Mouse (Mus musculus) frontal cortex, postnatal 25 days (tissue): ENCODE results near the gene AC140267.1.

Experiments used
- DNase-seq, 2 experiments: peaks; one replicate each; pipeline ENCODE4 v3.0.0; 2022; ENCODE audit warnings: low spot score in 2 of 2

Gene AC140267.1

DNA sequence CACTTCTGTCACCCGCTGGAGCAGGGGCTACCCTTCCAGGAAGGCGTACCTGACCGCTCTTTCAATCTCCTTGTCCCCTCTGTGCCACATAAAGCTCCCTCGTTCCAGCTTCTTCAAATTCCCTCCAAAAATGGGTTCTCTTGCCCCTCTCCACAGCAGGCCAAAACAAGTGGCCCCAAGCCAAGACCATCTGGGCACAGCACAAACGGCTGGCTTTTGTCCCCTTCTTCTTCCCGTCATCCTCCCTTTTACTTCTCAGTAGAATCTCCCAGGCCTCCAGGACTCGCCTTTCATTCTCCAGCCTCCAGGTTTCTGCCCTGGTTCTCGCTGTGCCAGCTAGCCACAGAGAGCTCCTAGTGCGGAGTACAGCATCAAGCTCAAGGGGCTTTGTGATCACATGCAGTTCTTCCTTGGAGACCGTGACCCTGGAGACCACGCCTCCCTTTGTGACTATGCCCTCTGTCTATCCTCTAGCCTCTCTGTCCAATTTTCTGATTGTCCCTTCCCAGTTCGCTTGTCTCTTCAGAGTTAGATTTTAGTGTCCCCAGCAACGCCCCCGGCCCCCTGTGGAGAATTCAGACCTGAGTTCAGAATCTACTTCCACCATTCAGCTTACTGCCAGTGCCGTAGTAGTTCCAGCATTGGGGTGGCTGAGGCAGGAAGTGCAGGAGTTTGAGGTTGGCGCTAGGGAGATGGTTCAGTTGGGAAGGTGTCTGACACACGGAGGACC is 7.4 kb upstream of the AC140267.1 start:
- DNase-seq = no peak

DNA sequence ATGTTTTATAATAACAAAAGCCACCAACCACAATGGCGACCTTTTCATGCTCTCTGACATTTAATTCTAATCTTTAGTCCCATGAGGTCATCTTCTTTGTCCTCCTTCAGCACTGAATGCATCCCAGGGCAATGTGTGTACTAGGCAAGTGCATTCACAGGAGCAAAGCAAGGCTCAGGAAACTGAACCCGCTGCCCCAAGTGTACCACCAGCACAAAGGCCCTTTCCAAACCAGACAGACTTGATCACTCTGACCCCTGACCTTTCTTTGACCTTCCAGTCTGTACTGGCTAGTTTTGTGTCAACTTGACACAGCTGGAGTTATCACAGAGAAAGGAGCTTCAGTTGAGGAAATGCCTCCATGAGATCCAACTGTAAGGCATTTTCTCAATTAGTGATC is 3.3 kb upstream of the AC140267.1 start:
- no peak for DNase-seq

DNA sequence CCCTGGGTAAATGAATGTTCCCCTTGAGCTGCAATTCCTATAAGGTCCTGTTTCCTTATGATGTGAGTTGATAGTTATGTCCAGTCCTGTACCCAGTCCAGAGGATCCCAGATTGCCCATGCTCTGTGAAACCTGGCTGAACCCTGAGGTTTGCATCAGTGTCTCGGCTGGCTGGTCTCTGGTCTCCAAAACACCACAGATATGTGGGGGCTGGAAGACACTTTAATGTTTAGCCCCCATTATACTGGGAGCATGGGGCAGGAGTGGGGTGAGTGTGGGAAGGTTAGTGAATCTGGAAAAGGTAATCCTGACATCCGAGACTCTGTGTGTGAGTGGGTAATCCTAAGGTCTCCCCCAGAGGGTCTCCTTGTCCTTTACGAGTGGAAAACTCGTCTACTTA is 2.6 kb upstream of the AC140267.1 start:
- no peak for DNase-seq

DNA sequence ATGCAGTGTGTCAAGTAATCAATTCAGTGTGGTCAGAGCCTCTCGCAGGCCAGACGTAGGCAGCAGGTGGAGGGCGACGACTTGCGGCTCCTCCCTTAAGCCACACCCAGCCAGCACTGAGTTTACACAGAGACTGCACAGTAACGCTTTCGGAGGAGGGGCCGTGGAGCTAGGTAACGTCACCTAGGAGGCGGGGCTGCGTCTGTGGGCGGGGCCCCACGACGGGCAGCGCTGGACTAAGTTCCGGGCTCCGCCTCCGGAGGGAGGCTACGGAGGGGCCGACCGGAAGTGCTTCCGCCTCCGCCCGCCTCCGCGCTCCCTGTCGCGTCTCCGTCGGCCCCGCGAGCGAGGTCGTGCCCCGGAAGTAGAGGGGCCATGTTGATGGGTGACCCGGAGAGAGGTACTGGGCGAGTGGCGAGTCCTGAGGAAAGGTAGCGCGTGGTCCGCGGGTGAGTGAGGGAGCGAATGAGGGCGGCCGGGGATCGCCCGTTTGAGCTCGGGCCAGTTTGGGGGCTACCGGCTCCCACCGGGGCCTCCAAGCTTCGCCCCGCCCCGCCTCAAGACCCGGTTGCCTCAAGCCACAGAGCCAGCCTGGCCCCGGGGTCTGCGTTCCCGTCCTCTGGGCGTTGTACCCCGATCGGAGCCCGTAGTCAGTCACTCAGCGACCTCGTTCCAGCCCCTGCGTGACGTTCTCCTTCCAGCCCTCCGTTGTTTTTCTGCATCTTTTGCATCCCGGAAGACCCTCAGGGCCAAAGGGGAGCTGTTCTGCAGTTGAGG is 1.7 kb upstream of the AC140267.1 start, which contains the start of gene Mief1:
Gene Mief1 (plus strand): TSS at position 286 of the 777 bp plus-strand sequence.
- DNase-seq = peak; percentile 85 to 90

DNA sequence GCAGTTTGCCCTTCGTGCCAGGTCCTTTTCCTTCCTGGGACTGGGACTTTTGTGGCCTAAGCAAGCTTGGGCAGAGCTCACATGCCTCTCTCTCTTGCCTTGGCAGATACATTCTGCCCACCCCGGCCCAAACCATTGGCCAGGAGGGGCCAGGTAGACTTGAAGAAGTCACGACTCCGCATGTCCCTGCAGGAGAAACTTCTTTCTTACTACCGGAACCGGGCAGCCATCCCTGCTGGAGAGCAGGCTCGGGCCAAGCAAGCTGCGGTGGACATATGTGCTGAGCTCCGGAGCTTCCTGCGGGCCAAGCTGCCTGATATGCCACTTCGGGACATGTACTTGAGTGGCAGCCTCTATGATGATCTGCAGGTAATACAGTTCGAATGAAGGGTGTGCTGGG is 12.5 kb downstream of the AC140267.1 start:
- DNase-seq = no peak

DNA sequence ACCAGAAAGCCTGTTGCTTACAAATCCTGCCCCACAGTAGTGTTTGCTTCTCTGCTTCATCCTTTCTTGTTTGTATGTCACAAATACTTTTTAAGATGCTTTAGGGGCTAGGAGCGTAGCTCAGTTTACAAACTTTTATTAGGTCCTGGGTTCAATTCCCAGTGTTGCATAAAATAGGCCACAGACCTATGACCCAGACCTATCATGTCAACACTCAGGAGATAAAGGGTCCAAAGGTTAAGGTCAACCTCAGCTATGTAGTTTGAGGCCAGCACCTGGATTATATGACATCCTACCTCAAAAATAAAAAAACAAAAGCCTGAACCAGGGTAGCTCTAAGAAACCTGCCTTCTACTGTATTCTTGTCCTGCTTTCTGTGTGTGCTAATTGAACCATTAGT is 13.0 kb downstream of the AC140267.1 start:
- no peak for DNase-seq

DNA sequence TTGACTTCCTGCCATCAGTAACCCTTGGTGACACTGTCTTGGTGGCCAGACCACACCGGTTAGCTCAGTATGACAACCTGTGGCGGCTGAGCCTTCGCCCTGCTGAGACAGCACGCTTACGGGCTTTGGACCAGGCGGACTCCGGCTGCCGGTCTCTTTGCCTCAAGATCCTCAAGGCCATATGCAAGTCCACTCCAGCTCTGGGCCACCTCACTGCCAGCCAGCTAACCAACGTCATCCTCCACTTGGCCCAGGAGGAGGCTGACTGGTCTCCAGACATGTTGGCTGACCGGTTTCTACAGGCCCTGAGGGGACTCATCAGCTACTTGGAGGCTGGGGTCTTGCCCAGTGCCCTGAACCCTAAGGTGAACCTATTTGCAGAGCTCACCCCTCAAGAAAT is 14.0 kb downstream of the AC140267.1 start:
- no peak for DNase-seq

DNA sequence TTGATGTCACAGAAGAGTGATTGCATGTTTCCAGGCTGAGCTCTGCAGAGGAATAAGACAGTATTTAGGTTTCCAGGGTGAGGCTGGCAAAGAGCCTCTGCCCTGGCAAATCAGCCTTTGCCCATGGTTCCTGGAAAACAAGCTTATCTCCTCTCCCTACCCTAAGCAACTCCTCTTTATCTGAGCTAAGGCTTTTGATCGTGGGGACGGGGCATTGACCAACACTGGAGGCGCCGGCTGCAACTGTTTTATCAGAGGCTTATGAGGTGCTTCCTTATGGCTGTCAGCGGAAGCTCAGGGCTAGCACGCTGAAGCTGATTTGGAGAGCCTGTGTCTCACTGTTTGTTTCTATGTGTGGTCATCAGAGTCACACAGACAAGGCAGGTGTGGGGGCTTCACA is 15.0 kb downstream of the AC140267.1 start:
- no peak for DNase-seq

DNA sequence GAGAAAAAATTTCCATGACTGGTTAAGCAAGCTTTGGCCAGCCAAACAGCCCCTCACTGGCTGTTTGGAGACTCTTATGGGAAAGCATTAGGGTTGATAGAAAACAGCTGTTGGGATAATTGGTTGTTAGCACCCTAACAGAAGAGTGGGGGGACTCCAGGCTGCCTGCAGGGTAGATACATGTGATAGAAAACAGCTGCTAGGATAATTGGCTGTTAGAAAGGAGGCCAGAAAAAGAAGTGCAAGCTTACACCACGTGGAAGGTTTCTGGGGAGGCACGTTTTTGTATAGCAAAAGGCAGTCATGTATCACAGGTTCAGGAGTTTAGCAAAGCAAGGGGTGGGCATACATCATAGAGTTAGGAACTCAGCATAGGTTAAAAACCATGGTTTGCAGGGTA is 17.9 kb downstream of the AC140267.1 start:
- DNase-seq = no peak

DNA sequence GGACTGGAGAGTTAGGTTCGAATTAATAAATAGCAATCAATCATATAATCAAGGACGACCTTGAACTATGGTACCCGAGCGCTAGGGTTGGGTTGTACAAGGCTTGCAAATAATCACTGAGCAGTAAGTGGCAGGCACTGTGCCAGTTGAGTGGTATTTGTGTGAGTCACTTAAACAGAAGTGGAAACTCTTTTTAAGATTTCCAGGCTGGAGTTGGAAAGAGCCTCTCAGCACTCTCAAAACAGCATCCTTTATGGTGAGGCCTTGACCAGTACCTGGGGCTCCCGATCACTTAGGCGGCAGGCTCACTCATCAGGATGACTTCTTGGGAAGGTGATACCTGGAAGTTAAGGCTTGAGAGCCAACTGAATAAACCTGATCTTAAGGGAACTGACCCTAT is 18.6 kb downstream of the AC140267.1 start:
- DNase-seq = no peak

DNA sequence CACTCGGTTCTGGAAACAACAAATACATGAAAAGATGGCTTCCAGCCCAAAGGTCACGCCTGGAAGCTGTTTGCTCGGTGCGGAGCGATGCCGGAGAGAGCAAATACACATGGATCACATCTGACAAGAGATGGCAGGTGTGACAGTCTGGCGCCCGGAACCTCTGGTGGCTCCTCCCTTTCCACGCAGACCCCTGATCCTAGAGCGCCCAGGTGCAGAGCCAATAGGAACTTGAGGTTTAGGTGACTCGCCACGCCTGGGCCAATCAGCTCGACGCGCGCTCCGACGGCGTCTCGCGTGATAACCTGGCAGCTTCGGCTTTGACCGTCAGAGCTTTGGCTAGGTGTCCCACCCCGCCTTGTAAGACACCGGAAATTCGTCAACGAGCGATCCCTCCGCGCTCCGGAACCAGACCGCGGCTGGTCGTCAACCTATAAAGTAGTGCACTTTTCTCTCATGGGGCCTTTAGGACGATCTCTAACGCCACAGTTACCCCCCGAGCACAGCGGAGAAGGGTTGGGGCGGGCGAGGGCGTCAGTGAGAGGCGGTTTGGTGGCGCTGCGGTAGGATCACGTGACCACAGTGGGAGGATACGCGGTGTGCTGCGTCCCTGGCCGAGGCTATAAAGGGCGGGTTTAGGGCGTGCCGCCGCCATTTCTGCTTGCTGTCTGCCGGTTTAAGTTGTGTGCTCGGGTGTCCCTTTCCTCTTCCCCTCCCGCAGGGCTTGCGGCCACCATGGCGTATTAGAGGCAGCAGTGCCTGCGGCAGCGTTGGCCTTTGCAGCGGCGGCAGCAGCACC is 19.4 kb downstream of the AC140267.1 start, which contains the start of gene Atf4:
Gene Atf4 (plus strand): TSS at position 338 of the 799 bp plus-strand sequence.
- peak; percentile 95 to 98 for DNase-seq

DNA sequence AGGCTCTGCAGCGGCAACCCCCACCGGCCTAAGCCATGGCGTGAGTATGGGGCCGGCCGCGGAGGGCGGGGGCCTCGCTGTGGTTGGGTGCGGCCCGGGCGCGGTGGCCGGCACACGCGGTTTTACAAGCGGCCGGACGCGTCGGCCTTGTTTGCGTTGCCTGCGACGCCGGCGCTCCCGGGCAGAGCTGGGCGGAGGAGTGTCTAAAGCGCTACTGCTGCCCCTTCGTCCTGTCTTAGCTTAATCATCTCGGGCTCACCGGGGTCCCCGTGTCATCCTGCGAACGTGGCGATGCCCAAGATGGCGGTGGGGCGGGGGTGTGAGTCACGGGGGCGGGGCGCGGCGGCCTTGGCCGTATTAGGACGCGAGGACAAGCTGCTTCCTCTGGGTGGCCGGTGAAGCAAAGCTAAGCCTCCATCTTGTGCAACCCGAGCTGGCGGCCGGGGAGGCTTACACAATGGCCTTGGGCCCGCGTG is 20.0 kb downstream of the AC140267.1 start:
- peak; percentile 48 to 52 for DNase-seq

DNA sequence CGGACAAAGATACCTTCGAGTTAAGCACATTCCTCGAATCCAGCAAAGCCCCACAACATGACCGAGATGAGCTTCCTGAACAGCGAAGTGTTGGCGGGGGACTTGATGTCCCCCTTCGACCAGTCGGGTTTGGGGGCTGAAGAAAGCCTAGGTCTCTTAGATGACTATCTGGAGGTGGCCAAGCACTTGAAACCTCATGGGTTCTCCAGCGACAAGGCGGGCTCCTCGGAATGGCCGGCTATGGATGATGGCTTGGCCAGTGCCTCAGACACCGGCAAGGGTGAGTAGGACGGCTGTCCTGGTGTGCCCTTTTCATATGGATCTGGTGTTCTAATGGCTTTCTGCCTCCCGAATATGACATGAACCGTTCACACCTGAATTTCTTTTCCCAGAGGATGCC is 20.6 kb downstream of the AC140267.1 start:
- DNase-seq = no peak

DNA sequence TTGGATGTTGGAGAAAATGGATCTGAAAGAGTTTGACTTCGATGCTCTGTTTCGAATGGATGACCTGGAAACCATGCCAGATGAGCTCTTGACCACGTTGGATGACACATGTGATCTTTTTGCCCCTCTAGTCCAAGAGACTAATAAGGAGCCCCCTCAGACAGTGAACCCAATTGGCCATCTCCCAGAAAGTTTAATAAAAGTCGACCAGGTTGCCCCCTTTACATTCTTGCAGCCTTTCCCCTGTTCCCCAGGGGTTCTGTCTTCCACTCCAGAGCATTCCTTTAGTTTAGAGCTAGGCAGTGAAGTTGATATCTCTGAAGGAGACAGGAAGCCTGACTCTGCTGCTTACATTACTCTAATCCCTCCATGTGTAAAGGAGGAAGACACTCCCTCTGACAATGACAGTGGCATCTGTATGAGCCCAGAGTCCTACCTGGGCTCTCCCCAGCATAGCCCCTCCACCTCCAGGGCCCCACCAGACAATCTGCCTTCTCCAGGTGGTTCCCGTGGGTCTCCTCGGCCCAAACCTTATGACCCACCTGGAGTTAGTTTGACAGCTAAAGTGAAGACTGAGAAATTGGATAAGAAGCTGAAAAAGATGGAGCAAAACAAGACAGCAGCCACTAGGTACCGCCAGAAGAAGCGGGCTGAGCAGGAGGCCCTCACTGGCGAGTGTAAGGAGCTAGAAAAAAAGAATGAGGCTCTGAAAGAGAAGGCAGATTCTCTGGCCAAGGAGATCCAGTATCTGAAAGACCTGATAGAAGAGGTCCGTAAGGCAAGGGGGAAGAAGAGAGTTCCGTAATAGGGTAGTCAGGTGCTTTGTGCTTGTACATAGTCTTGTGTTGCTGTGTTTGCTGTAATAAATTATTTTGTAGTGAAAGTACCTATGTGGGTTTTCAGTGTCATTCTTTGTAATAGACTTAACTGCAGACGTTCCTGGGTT is 21.3 kb downstream of the AC140267.1 start:
- DNase-seq = no peak

DNA sequence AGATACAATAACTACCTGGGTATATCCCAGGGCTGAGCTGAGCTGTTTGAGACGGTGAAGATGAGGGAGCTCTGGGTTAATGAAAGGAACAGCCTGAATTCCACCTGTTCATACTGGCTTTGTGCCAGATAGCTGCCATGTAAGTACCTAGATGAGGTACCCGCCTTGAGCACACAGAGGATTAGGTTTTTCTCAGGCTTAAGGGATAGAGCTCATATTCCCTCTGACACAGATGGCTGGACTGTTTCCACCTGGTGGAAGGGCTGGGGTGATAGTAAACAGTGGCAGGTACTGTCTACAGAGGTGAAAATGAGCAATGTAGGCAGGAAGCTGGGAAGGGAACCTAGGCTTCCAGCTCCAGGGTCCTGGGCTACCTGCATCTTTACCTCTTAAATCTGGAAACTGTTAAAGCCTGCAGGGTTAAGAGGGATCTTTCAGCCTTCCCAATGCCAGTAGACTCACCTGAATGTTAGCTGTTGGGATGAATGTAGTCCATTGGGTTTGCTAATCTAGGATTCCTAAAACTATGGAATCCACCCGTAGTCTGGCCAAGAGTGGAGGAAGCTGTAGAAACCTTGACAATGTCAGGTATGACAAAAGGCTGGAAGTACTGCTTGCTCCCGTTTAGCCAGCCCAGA is 22.1 kb downstream of the AC140267.1 start:
- no peak for DNase-seq

DNA sequence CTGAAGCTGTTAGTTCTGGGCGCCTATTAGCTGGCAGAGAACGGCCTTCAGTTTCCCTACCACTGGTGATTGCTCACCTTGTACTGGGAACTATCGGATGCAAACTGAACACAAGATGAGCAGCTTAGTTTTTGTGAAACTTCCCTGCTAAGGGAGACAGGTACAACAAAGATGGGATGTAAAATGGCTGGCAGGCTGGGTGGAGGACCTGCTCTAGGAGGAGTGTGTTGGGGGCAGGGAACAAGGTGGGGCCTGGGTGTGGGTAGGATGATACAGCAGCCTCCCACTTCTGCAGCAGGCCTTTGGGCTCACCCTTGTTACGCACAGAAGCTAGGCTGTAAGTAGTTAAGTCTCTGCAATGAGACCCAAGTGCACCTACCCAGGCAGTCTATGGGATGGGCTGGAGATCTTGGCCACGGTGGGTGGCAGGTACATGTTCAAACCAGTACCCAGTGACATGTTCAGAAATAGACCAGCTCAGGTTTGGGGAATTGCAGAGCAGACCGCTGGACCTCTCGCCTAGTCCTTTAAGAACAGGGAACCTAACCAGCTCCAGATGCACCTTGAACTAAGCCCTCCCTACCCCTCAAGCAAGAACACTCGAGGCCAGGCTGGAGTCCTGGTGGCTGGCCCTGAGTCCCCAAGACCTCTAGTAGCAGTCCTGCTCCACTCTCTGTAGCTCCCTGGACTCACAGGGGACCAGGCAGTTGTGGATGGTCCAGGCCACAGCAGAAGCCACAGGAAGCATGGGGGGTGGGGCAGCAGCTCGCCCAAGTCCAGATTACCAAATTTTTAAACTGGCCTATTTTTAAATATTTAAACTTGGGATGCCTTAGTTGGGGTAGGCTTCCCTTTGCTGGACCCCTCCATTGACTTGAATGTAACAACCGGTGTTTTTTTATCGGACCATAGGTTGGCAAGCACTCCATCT is 22.9 kb downstream of the AC140267.1 start:
- DNase-seq = no peak

DNA sequence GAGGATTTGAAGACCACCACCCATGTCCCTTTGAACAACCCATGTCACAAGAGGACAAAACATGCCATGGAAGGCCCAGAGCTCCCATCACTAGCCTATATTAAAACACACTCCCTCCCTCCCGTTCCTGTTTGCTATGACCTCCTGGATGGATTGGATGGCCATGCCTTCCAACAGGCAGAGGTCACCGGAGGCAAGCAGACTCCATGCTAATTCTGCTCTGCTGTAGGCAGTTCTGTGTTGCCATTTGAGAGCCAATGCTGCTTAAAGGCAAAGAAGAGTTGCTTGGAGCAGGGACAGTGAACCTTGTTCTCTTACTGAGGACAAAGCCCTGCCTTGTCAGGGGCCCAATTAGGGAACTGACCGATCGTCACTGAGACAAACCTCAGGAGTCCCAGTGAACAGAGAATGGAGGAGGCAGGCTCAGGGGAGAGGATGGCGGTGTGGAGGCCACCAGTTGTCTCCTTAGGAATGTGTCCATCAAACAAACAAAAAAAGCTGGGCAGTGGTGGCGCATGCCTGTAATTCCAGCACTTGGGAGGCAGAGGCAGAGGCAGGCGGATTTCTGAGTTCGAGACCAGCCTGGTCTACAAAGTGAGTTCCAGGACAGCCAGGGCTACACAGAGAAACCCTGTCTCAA is 23.9 kb downstream of the AC140267.1 start:
- DNase-seq = no peak

DNA sequence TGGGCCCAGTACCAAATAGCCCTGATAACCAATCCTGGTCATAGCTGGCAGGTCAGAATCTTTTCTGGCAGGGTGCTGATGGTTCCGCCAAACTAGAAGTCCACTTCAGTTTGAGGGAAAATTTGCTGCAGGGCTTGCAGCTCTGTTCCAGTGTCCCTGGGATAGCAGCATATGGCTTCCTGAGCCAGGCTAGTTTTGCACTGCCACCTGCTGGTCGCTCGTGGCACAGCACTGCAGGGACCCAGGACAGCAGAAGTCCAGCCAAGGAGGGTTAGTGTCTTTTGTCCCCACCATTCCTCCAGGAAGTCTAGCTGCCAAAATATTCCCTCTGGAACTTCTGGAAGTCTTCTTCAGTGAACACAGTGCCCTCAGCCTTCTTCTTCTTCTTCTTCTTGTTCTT is 25.0 kb downstream of the AC140267.1 start:
- peak; percentile 80 for DNase-seq

DNA sequence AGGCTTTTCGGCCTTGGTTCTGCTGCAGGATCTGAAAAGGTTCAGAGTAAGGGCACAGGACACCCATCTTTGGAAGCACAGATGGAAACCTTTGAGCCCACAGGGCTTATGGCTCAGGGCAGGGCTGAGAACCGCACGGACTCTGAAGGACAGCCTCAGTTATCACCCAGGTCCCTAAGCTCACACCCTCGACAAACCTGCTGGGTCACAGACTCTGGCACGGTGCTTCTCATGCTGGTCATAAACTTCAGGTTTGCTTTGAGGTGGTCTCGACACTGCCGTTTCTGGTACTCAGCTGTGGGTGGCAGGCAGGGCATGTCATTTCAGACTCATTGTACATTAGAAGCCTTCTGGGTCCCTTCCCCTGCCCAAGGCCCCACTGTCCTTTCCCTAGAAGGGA is 25.5 kb downstream of the AC140267.1 start:
- DNase-seq = no peak
